Comparison of ENCODE assay signal across 8 mouse cellular contexts in the genomic region with DNA sequence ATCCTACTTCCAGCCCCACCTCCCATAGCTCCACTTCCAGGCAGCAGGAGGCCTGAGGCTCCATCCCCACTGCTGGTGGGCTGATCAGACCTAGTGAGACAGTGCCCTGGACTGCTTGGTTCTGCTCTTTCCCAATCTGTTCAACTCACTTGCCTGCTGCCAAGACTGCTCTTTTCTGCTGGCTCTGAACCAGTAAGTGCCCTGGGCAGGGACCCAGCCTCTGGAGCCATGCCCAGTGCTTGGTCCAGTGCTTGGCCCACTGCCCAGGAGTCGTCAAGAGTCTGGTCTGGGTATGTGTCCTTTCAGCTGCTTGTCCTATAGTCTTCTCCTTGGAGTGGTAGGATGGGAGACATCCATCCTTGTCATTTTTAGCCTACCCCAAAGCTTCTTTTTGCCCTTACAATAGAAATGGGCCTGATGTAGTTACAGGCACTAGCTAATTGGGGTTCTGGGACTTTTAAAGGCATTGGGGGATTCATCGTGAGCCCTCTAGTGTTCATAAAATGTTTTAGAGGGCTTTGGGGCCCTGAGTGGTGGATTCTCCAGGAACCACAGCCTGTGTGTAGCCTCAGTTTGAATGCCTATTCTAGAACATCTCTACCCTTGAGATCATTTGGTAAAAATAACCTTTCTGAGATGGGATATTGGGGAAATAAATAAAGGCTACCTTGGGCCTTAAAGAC.
DNase-seq lines count a peak whose midpoint lies in the region; ATAC-seq and TF ChIP-seq lines count a peak whose summit lies in the region.

No protein-coding gene starts in this region.

- H3K4me3 ChIP-seq in liver, adult 2 months (ENCODE audit: insufficient read depth, low read depth, low read length) = no peak overlapping the region
- H3K4me3 ChIP-seq in liver, embryonic 12.5 days = no peak overlapping the region
- H3K4me3 ChIP-seq in heart, embryonic 14.5 days (ENCODE audit: control insufficient read depth in 1 of 2, insufficient read depth in 1 of 2, low read depth in 1 of 2, low read length in 2 of 2) = no peak overlapping the region
- H3K4me3 ChIP-seq in liver, embryonic 16.5 days (ENCODE audit: low read depth, low read length) = no peak overlapping the region

- peak; percentile 47 for DNase-seq in liver, adult 2 months (ENCODE audit: extremely low read depth, low read depth, low spot score)
- peak; percentile 14 for DNase-seq in fat pad, adult 2 months (ENCODE audit: extremely low read depth, low read depth, low spot score)
- peak; percentile 95 to 97 for DNase-seq in kidney, postnatal 25 days
- DNase-seq in retina, postnatal 1 day = peak; percentile 86

- TF ChIP-seq POLR2A in liver, adult 2 months (IDR thresholded peaks at IDR 0.05; ENCODE audit: extremely low read depth, insufficient read depth, low read length) = no peak

- no peaks in the 10 kb centered on the region for H3K36me3 ChIP-seq in liver, adult 2 months (ENCODE audit: control insufficient read depth, insufficient read depth, low read length)
- H3K36me3 ChIP-seq in liver, embryonic 12.5 days = no peaks in the 10 kb centered on the region
- no peaks in the 10 kb centered on the region for H3K36me3 ChIP-seq in heart, embryonic 14.5 days (ENCODE audit: control insufficient read depth, insufficient read depth, low read length)
- H3K36me3 ChIP-seq in liver, embryonic 16.5 days (ENCODE audit: control insufficient read depth, insufficient read depth) = no peaks in the 10 kb centered on the region

- no peaks in the 10 kb centered on the region for H3K27me3 ChIP-seq in liver, adult 2 months (ENCODE audit: control insufficient read depth, insufficient read depth, low read length)
- no peaks in the 10 kb centered on the region for H3K27me3 ChIP-seq in liver, embryonic 12.5 days (replicated peaks)
- no peaks in the 10 kb centered on the region for H3K27me3 ChIP-seq in heart, embryonic 14.5 days (ENCODE audit: control insufficient read depth, insufficient read depth, low read length)
- H3K27me3 ChIP-seq in liver, embryonic 16.5 days (ENCODE audit: control insufficient read depth, insufficient read depth, low read depth, low read length) = no peaks in the 10 kb centered on the region

- TF ChIP-seq CTCF in liver, adult 2 months (IDR thresholded peaks at IDR 0.05; ENCODE audit: low read depth, low read length) = no peak

- ATAC-seq in liver, embryonic 12.5 days = no peak
- ATAC-seq in heart, embryonic 14.5 days (ENCODE audit: insufficient number of reproducible peaks, insufficient read depth, low FRiP score, low read depth) = peak; percentile 87
- ATAC-seq in liver, embryonic 16.5 days (ENCODE audit: low read depth) = 0 out of 2 replicates have a peak, but pooled peaks have one; percentile 21
- ATAC-seq in monocyte, adult 5-6 weeks (replicated peaks; ENCODE audit: insufficient number of reproducible peaks, low FRiP score, low TSS enrichment, poor library complexity, severe bottlenecking) = no peak

- H3K9me3 ChIP-seq in liver, embryonic 12.5 days (replicated peaks) = no peaks in the 10 kb centered on the region
- H3K9me3 ChIP-seq in heart, embryonic 14.5 days (ENCODE audit: control insufficient read depth, low read length) = no peaks in the 10 kb centered on the region
- no peaks in the 10 kb centered on the region for H3K9me3 ChIP-seq in liver, embryonic 16.5 days (replicated peaks; ENCODE audit: control insufficient read depth, low read length)

- no peak overlapping the region for H3K27ac ChIP-seq in liver, adult 2 months (replicated peaks; ENCODE audit: insufficient read depth, low read depth, low read length)
- H3K27ac ChIP-seq in liver, embryonic 12.5 days = no peak overlapping the region
- peak overlapping the region; percentile 24 to 69 for H3K27ac ChIP-seq in heart, embryonic 14.5 days (replicated peaks in 1 of 2; ENCODE audit: control insufficient read depth in 1 of 2, insufficient read depth in 1 of 2, low read depth in 2 of 2, low read length in 2 of 2)
- H3K27ac ChIP-seq in liver, embryonic 16.5 days (ENCODE audit: low read length) = no peak overlapping the region

- no peak overlapping the region for H3K9ac ChIP-seq in liver, adult 2 months (ENCODE audit: low read depth, low read length)
- H3K9ac ChIP-seq in liver, embryonic 12.5 days = no peak overlapping the region
- H3K9ac ChIP-seq in heart, embryonic 14.5 days (ENCODE audit: low read length) = no peak overlapping the region
- no peak overlapping the region for H3K9ac ChIP-seq in liver, embryonic 16.5 days (ENCODE audit: low read depth, low read length)

- H3K4me1 ChIP-seq in liver, adult 2 months (ENCODE audit: control insufficient read depth, insufficient read depth, low read length) = no peaks in the 10 kb centered on the region; the same call in 1 of the 2 replicates
- peaks cover 15% of the 10 kb centered on the region for H3K4me1 ChIP-seq in liver, embryonic 12.5 days
- H3K4me1 ChIP-seq in heart, embryonic 14.5 days (ENCODE audit: control insufficient read depth in 2 of 2, insufficient read depth in 2 of 2, low read length in 2 of 2) = peaks cover 19 to 45% of the 10 kb centered on the region in 2 experiments
- peaks cover 3% of the 10 kb centered on the region; the same call in 1 of the 2 replicates for H3K4me1 ChIP-seq in liver, embryonic 16.5 days (ENCODE audit: control insufficient read depth, low read depth, low read length)

- WGBS in liver, adult 2 months = 40% methylated on average over 2 of the region's 2 CpGs
- 69% methylated on average over 2 of the region's 2 CpGs for WGBS in liver, embryonic 12.5 days (ENCODE audit: insufficient replicate concordance)
- 23% methylated on average over 2 of the region's 2 CpGs for WGBS in heart, embryonic 14.5 days
- 55% methylated on average over 2 of the region's 2 CpGs for WGBS in liver, embryonic 16.5 days (ENCODE audit: insufficient replicate concordance)

- H3K79me2 ChIP-seq in liver, adult 2 months (ENCODE audit: control insufficient read depth, insufficient read depth, low read length) = no peaks in the 10 kb centered on the region

- H3K4me2 ChIP-seq in liver, embryonic 12.5 days = no peak overlapping the region
- H3K4me2 ChIP-seq in heart, embryonic 14.5 days (ENCODE audit: low read length) = no peak overlapping the region
- no peak overlapping the region for H3K4me2 ChIP-seq in liver, embryonic 16.5 days (ENCODE audit: low read depth, low read length)

Comparison
In these comparisons a context has a peak if more than half of its experiments do, and no peak if none do; other contexts are left out.
1. ATAC-seq: peak in heart, embryonic 14.5 days (single experiment) and liver, embryonic 16.5 days (single experiment); none in liver, embryonic 12.5 days (single experiment) and monocyte, adult 5-6 weeks (single experiment).
2. DNase-seq: peak in every context shown above with its lines; median percentile 96 in kidney, postnatal 25 days; 86 in retina, postnatal 1 day; 47 in liver, adult 2 months; 14 in fat pad, adult 2 months.
3. H3K27ac ChIP-seq: peak in heart, embryonic 14.5 days (2 of 2); none in liver, adult 2 months (single experiment), liver, embryonic 12.5 days (single experiment) and liver, embryonic 16.5 days (single experiment).